Mouse (Mus musculus) adrenal gland, postnatal 25 days (tissue): ENCODE measurements around the gene Vdac1. TPM values are rescaled to one million over a fixed set of nuclear protein-coding genes. Genes with fewer than 3 reads are reported as not detected.

Experiments
- DNase-seq: peaks from one replicate; pipeline ENCODE4 v3.0.0; 2021; ENCODE audit warnings: mixed read lengths
- total RNA-seq: library from RNA; stranded (reverse); gene quantifications from 2 replicates; pipeline ENCODE4 v1.2.3, GENCODE M21; 2021

Gene Vdac1
- total RNA-seq, 1 experiment from 2014 or later: 432 TPM

DNA sequence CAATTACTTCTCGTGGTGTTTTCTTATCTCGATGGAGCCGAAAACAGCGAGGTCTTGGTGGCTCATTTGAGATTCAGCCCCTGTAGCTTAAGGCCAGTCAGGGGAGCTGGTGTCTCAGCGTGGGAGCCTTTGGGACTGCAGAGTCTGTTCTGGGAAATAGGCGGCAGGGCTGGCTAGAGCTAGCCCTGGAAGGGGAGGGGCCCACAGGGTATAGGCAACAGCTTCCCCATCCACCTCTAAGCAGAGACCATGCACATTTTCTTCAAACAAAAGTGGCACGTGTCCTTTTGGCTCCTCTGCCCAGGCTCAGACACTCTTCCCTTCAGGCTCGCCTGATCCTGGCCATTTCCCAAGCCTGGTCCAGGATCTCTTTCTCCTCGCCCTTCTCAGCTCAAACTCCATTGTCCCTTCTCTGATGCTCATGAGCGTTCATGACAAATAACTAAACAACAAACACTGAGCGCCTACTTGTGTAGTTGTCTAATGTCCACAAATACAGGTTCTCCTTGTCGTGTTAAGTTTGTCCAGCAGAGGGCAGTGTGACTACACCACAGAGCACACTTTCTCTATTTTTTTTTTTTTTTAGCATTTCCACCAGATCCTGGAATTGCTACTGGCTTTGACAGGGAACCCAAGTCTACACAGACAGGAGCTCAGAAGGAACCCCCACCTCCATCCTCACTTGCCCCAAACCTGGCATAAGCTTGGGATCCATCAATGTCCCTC, 60.6 kb downstream of the Vdac1 start:
- DNase-seq: peak; percentile 58

DNA sequence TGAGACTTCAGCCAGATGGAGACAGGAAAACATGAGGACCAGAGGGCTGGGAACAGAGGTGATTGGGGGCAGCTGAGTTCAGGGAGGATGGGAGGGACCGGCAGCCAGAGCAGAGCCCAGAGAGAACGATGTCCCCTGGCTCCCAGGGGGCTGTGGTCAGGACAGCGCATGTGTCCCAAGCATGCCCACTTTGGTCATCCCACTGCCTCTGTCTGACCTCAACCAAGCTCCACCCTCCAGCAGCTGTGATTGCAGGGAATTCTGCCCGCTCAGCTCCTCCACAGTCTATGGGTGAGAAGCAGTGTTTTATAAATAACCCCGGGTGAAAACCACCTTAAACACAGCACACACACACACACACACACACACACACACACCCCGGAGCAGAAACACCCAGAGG, 68.8 kb downstream of the Vdac1 start:
- DNase-seq: no peak

DNA sequence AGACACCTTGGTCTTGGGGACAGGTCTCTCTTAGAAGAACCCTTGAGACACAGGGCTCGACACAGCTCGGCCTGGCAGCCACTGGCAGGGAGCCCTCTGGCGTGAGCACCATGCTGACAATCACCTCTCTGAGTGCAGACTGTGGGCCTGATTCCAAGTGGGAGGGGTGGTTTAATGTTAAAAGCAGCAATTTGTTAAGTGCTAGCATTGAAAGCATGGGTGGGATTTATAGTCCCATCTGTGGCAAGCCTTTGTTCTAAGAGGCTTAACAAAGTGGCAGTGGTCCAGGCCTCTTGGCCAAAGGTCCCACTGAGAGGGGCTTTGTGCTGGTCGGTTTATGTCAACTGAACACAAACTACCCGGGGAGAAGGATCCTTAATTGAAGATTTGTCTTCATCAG, 70.9 kb downstream of the Vdac1 start:
- peak; percentile 78 for DNase-seq

DNA sequence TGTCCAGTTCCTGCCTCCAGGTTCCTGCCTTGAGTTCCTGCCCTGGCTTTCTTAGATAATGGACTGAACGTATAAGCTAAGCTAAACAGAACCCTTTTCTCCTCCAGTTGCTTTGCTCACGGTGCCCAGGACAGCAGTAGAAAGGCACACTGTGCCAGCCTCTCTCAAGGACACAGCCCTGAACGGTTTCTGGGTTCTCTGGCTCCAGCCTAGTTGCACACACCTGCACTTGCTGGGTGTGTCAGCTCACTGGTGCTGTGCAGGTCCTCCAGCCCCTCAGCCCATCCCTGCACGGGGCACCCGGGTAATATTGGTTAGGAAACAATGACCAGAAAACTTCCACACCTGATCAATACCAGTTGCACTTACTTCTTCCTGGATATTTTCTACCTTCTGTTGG, 71.5 kb downstream of the Vdac1 start:
- no peak for DNase-seq

DNA sequence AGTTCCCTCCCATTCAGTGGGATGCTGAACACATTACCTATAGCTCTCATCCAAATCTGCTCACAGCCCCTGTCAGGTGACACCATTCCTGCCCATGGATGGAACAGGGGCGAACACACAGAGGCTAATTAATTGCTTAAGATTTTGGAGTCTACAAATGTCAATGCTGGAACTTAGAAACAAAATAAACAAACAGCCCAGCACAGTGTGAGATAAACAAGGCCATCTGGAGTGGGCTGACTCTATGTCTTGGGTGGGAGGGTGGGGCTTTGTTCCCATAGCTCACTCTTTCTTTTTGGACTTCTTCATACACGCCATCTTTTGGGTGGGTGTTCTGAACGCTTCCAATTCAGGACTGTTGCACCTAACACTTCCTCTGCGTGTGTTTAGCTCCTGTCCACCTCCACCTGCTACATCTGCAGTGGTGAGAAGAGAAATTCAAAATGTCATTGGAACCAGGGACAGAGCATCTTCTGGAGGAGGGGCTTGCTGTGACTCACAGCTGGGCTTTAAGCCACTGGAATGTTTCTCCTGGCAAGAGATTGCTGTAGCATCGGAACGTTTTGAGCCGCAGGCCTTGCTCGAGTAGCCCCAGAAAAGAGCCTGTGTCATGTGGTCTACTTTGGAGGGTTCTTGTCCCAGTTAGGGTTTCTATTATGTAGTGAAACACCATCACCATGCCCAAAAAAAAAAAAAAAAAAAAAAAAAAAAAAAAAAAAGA, 72.6 kb downstream of the Vdac1 start:
- DNase-seq: peak; percentile 63

DNA sequence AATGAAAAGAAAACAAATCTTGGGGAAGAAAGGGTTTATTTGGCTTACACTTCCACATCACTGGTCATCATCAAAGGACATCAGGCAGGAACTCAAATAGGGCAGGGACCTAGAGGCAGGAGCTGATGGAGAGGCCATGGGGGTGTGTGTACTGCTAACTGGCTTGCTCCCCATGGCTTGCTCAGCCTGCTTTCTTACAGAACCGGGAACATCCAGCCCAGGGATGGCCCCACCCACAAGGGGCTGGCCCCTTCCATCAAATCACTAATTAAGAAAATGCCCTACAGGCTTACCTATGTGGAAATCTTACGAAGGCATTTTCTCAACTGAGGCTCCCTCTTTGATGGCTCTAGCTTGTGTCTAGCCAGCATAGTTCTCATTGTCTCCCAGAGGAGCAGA, 73.1 kb downstream of the Vdac1 start:
- no peak for DNase-seq

DNA sequence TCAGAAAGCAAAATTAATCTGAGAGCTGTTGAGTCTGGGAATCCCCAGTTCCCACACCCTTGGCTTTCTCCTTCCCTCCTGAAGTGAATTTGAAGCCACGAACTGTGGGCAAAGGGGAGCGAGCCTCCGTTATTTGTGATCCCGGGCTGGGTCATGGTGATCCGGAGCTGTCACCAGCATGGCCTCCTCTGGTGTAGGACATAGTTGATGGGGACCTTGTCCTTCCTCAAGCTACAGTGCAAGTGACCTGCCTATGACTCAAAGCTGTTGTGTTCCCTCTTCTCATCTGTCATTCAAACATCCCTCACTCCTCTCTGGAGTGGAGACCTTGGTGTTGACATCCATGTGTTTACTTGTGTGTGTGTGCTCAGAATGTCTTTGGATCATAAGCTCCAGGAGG, 74.8 kb downstream of the Vdac1 start:
- peak; percentile 24 for DNase-seq

DNA sequence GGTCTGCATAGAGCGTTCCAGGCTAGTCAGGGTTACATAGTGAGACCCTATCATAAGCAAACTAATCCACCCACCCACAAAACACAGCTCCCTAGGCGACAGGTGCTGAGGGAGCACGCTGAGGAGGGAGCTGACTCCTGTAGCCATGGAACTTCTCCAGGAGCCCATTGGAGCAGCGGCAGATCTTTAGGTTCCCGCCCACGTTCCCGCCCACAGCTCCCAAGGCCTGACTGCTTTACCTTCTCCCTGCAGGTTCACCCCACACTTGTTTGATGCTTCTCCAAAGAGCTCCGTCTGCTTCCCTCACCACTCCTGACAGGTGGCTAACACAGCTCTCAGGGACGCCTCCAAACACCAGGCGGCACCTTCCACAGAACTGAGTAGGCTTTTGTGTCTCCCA, 76.5 kb downstream of the Vdac1 start:
- no peak for DNase-seq

Other genes with a start within 250 kb of the Vdac1 start
- gene Olfr1373, start 215.3 kb upstream of the Vdac1 start, total RNA-seq: not detected in 2 replicates
- not detected in 2 replicates for gene Olfr1371, start 146.9 kb upstream of the Vdac1 start, total RNA-seq
- gene Skp1a, start 128.9 kb upstream of the Vdac1 start, total RNA-seq: 448 and 476 TPM in 2 replicates
- 38.8 and 41.3 TPM in 2 replicates for gene Tcf7, start 77.8 kb upstream of the Vdac1 start, total RNA-seq
- 157 and 166 TPM in 2 replicates for gene 9530068E07Rik, start 35.6 kb downstream of the Vdac1 start, total RNA-seq